Mouse (Mus musculus) yolk sac, embryonic 10.5 days (tissue): ENCODE measurements at regions not wholly inside any gene's neighbourhood (a gene's known extent, or its start where the extent isn't known, plus 50 kb on each side); places are given as distances from the start of the nearest gene placed in this dataset.

Source experiments
- DNase-seq: peaks from one replicate; pipeline ENCODE4 v3.0.0-alpha.2; 2017; ENCODE audit warnings: low spot score

DNA sequence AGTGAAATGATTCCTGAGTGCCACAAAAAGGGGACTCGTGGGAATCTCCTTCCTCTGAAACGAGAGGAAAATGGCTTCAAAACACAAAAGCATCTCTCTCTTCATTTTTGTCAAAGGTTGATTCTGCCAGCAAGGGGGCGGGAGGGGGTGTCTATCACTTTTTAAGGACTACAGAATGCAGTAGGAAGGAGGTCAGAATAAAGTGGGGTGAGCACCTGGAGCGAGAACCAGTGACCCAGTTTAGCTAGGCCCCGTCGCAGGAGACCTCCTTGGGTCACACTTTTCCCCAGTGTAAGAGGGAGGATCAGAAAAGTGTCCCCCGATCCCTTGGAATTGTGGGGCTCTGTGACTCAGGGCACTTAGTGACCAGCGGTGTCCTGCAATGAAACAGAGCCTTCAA, 133.1 kb downstream of the Tgfb2 start:
- no peak for DNase-seq

DNA sequence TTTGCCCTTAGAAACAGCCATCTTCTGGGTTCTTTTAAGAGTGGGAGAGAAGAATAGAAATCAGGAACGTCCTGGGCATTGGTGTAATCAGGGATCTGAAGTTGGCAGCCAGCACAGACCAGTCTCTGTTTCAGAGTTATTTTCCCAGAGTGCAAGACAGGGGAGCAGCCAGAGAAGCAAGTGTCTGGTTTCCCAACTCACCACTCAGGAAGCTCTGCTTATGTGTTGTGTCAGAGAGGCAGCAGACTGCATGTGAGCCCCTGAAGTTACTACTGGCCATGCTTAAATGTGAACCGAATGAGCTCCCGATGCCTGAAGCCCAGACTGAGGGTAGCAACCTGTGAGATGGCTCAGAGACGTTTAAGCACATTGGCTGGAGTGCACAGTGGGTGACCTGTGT, 133.7 kb downstream of the Tgfb2 start:
- DNase-seq: no peak

DNA sequence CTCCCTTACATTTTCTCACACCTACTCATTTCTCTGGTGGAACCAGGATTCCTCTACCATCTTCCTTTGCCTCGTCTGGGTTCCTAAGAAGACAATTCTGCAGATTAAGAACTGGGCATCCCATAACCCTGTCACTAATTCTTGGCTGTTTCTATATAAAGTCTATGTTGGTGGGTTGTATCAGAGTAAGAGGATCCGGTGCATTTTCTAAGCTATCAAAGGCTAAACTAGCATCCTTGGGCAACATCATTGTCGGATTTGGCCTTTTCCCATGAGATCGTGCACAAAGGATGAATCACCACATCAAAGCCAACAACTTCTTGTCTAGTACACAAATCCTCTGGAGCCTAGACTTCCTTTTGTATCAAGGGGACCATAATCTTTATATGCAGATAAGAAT, 137.3 kb downstream of the Tgfb2 start:
- DNase-seq: no peak

DNA sequence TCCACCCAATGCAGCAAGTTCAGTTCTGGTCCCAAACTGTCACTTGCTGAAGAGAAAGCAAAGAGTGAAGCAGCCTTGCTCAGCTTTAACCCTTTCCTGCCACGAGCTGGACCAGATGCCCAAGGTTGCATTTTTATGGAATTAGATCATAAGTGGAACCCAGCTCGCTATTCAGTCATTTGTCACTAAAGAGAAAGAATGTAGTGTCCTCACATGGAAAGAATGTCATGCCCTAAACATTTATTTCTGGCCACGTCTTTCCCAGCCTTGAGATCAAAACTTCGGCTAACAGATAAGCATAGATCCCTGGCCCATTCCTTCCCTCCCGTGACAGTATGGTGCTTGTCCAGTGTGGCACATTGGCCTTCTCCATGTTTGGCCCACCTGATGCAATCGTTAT, 137.7 kb downstream of the Tgfb2 start:
- no peak for DNase-seq

DNA sequence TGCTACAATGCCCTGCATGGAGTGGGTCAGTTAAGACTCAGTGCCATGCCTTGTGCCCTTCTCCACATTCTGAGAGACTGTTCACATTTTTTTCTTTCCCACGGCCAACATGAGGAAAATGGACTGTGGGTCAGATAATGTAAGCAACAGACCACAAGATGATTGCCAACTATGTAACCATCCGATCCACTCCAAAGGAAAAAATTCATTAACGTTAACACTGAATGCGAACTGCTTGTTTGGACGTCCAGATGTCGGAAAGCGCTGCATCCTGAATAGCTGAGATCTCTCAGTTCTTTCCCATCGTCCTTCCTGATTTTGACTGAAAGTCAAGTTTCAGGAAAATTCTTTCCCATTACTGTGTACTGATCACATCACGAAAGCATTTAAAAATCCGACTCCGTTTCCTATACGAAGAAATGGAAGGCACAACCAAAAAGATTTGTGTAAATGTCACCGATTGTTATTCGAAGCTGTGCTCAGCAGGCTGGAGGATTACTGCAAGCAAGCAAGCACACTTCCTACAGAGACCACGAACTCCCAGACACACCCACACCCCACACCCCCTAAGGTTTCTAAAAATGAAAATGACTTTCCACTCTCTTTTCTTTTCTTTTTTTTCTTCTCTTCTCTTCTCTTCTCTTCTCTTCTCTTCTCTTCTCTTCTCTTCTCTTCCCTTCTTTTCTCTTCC, 138.5 kb downstream of the Tgfb2 start:
- DNase-seq: no peak

DNA sequence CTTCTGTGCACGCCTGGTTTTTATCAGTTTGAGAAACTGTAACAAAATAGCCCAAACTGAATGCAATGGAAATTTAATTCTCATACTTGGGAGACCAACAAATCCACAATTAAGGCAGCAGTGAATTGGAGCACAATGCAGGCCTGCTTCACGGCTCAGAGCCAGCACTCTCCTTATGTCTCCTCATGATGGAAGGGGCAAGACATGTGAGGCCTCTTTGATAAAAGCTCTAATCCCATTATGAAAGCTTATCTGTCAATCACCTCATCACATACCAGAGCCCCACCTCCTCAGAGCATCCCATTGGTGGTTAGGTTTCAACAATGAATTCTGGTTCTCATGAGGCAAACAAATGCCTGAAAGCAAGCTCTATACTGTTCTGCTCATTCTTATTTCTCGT, 143.8 kb downstream of the Tgfb2 start:
- no peak for DNase-seq

DNA sequence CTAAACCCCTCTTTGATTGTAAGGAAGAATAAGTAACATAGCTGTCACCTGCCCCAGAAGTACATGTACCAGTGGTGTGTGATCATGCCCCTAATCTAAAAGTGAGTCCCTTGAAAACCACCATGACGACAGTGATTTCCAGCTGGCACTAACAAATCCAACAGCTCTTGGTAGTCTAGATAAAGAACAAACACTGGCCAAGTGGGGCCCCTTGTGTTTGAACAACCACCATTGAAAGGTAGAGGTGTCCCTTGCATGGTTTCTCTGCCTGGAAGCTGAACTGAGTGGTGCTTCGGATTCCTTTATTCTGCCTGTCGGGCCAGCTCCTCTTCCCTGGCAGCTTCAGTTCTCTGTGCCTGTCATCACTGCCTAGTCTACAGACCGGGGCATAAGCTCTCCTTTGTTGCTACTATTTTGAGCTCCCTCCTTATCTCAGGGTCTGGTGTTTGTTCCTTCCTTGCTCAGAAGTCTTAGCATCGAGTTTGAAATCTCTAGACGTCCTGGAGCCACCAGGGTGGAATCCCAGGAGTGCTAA, 150.3 kb downstream of the Tgfb2 start:
- no peak for DNase-seq

DNA sequence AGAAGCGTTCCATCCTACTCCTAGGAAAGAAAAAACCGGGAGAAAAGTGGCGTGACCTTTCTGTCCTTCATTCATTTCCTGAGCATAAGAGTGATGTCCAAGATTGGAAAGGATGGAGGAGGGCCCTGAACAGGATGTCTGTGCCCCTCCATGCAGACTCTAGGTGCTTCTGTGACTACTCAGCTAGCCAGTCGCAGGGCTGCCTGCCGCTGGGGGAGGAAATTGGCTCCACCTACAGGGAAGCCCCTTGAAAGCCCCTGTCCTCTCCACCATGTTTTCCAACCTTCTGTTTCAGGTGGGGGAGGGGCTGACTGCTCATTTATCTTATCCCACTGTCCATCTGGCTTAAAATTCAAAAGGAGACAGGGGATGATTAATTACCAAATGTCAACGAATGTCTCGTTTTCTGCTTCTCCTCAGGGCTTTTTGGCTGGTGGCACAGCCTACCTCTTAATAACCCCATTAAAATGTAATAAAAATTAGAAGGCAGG, 151.2 kb downstream of the Tgfb2 start:
- DNase-seq: no peak

DNA sequence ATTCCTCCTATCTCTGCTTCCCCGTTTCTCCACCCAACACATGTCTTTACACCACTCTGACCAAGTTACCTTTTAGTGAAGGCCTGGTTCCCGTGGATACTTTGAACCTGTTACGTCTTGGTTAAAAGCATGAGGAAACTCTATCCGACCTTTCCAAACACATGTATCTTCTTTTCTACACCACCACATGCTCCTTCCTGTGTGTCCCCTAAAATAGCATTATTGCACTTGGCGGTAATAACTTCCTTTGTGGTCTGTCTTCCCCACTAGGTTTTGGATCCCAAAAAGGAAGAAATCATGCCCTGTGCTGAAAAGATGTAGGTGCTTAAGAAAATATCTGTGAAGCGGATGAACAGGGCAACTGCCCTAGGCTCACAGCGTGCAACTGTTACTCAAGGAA, 153.1 kb downstream of the Tgfb2 start:
- no peak for DNase-seq

DNA sequence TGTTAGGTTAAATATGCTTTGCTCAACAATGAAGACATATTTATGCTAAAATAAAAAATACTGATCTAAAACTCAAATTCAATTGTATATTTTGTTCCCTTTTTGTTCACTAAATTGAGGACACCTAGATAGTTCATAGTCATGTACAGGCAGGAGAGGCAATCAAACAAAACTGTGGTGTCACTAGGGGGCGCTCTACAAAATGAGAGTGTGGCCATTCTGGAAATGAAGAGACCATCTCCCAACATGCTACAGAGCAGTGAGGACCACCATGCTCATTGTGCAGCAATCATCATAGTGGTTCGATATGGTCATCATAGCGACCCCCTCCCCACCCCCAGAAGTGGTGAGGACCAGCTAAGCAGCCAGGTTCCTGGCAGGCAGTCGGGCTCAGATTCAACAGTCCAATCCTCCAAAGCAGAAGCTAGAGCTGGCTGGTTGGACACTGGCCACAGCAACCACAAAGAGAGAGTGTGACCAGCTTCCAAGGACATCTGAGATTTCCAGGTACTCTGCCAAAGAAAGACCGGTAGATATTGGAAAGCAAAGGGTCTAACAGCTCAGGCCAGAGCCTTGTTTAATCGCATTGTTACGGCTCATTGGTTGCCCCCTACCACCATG, 155.4 kb downstream of the Tgfb2 start:
- no peak for DNase-seq

DNA sequence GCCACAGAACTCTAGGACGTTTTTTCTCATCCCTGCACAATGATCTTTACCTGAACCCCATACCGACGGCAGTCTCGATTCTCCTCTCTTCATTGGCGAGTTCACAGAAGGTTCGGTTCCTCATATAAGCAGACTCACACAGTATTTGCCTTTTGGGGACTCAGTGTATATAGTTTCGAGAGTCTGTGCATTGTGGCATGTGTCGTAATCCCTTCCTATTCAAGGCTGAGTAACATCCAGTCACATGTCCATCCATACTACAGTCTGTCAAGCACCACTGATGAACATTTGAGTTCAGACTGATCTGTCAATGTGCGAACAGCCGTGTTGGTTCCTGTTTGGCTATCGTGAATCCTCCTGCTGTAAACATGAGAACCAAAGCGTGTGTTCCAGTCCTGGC, 156.6 kb downstream of the Tgfb2 start:
- no peak for DNase-seq

DNA sequence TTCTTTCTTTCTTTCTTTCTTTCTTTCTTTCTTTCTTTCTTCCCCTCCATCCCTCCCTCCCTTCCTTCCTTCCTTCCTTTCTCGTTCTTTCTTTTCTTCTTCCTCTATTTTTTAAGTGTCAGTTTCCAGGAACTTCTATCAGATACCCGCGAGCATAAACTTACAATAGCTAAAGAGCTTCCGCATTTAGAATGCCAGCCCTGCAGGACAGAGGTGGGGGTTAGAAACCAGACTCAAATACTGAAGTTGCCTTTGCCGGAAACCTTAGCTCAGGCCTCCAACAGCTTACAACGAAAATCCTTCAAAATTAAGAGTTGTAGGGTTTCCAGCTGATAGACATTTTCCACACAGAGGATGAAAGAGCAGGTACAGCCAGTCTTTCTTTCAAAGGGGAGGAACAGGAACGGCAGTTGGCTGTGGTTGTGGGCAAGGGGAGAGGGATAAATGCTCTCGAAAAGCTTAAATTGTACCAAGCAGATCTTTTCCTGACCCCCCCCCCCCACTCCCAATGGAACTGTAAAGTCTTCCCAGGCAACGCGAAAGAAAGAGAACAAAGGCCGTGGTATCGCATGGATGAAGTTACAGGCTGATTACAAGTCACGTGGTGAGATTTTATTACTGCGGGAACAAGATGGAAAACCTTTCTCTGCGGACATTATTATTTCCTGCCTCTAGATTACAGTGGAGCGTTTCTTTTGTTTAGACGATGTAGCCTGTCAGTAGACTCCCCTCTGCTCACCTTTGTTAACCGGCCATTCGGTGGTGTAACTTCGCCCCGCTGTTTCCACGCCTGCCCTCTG, 159.2 kb downstream of the Tgfb2 start:
- DNase-seq: no peak

DNA sequence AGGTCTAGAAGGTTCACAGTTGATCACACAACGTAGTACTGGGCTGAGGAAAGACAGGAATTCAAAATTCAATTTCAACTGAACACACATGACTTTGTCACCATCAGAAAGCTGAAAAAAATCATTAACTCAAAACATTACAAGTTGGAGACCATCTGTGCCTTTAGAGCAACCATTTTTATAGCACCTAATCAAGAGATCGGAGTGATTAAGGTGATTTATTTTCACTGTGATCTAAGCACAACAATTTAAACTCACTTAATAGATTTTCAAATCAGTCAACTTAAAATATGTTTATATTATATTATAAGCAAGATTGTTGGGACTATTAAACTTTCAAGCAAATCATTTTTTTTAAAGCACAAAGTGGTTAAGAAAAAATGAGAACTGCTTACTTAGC, 165.7 kb downstream of the Tgfb2 start:
- no peak for DNase-seq

DNA sequence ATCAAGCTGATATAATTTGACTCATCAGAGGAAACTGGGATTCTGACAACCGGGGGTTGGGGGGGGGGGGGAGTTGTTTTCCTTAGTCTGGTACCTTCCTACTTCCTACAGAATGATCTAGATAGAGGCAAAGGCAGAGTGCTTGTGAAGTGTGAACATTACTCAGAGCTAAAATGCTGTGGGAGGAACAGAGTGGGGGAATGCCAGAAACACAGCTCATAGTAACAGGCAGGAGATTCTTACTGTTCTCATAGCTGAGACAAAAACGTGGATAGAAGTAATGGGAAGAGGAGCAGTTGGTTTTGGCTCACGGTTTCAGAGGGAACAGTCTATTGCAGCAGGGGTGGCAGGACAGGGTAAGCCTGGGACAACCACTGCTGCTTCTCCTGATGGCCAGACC, 167.6 kb downstream of the Tgfb2 start:
- no peak for DNase-seq

DNA sequence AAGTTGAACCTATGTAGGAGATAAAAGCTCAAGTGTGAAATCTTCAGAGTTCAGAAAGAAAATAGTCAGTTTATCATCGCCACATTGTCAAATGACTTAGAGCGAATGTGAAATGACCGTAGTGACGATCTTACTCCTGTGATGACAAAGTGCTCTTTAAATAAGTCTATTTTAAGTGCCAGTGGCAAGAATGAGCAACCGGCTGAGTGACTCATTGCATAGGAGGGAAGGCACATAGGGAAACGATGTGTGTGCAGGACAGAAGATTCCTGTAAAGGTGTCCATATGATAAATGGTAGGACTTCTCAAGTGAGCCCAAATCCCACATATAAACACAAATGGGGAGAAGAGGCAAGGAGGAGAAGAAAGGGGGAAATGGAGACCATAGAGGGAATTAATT, 189.8 kb downstream of the Tgfb2 start:
- no peak for DNase-seq

DNA sequence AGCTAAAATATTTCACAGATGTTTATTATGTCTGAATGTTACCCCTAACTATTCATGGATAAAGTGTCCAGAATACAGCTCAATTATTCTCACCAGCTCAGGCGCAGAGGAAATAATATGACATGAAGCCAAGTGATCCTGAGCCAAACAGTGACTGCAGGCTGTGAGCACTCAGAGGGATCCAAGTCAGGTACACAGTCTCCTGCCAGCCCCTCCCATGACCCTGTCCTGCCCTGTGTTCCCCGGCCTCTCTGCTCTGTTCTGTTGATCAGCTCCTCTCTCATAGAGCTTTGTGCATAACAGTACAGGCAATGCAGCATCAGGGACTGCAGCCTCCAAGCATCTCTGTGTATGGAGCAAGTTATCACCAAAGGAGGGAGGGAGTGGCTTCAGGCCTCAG, 190.7 kb downstream of the Tgfb2 start:
- no peak for DNase-seq

DNA sequence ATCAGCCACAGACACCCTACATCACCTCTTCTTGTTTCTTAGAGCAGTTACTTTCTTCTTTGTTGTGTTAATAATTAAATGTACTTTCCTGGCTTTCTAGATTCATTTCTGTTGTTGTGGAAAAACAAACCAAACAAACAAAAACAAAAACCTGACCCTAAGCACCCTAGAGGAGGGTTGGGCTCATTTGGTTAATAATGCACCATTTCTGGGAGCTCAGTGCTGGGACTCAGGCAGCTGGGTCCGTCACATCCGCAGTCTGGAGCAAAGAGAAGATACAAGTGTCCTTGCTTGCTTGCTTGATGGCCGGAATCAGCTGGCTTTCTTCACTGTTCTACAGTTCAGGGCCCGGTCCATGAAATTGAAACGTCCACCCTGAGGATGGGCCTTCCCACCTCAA, 191.9 kb downstream of the Tgfb2 start:
- DNase-seq: no peak

DNA sequence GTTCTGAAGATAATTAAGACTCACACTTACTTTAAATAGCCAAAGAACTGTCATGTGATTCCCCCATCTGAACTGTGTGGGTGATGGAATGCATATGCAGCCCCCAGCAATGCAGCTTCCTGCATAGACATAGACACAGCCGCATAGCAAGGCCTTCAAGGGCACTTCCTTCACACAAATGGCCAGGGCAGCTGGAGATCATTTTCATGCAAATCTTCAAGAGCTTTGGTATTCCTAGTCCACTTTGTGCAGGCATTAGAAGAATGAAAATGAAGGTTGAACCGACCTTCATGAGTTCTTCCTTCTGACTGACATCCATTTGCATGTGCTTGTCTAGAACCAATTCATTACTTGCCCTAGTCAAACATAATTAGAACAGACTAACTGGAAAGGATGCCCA, 195.3 kb downstream of the Tgfb2 start:
- DNase-seq: no peak

DNA sequence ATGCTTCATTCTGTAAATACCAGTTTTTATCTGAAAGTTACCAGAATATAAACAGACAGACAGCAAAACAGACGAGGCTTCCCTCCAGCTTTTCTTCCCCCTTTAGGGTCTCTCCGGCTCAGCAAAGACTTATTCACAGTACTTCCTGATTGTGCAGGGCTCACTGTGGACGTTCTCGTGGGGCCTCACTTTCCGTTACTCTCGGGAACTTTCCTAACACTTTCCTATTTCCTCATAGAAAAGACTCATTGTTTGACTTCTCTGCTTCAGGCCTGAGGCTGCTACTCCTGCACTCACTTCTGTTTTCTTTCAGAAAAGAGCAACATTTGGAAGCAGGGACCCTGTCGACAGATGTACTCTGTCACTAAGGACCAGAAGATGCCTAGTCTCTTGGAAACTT, 197.4 kb downstream of the Tgfb2 start:
- DNase-seq: no peak

DNA sequence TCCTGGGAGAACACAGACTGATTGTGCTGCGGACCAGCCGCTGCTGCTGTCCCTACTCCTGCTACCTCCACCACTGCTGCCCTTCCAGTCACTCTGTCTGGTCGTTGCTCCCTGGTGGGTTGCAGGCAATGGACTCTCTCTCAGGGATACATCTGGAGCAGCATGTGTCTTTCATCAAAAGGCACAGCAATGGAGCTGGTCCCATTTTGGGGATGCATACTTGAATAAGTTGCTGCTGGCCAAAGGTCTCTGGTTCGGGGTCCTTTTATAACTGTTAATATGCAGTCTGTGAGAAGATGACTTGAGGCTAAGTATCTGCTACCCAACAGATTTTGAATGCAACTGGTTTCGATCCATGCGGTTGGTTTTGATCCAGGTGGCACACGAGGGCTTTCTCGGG, 197.8 kb downstream of the Tgfb2 start:
- DNase-seq: no peak

DNA sequence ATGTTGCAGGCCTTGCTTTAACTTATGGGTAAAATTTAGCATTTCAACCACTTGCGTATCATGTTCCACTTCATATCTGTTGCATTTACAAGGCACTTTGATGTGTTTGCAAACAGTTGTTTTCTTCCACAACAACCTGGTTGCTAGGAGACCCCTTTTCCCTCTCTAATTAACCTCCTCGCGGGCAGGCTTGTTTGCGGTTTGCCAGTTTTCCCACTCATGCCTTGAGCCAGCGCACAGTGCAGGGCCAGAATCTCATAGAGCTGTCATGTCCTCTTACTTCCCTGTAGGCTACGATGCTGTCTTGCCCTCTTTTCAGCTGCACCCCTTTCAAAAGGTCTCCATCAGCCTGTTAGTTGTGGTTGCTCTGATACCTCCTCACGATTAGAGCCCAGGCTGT, 199.3 kb downstream of the Tgfb2 start:
- no peak for DNase-seq

DNA sequence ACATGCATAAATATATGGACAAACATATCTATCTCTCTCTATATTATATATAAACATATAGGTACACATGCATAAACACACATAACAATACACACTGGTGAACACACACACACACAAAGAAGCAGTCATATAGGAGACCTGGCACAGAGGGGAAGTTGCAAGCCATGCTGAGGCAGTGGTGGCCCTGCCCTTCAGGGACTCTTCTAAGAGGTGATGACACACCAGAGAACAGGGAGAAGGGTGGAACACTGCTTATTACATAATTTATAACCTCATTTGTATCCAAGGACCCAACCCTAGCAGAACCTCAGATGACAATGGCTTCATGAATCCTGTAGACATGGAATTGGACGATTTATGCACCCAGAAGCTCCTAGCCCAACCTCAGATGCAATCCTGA, 199.9 kb downstream of the Tgfb2 start:
- DNase-seq: no peak
